Mouse (Mus musculus) midbrain, embryonic 16.5 days (tissue): ENCODE data around the gene Plagl1. TPM values are rescaled to one million over a fixed set of nuclear protein-coding genes. Genes with fewer than 3 reads are reported as not detected.
"Not testable (repeated sequence)": the region's sequence is repeated elsewhere in the genome, so short reads cannot be mapped to it uniquely, and the experiment has no call there.

ENCODE experiments used
- ATAC-seq: fragments of 200-750 bp; cut with Nextera tagmentation; 2 replicates; pipeline ENCODE4 v1.8.0; 2017; ENCODE audit warnings: moderate TSS enrichment
- H3K27ac ChIP-seq: fragments of 300-500 bp; sonication (generic); 2 replicates; pipeline ENCODE4 v1.5.1; 2014; ENCODE audit warnings: mild to moderate bottlenecking, low read length, mixed read lengths
- H3K27me3 ChIP-seq: fragments of 300-500 bp; sonication (generic); 2 replicates; pipeline ENCODE4 v1.6.1; 2014; ENCODE audit warnings: low read depth, low read length, mixed read lengths; ENCODE audit not compliant: control insufficient read depth, insufficient read depth
- H3K36me3 ChIP-seq: fragments of 300-500 bp; sonication (generic); 2 replicates; pipeline ENCODE4 v1.6.1; 2014; ENCODE audit warnings: mild to moderate bottlenecking, low read length, moderate library complexity, mixed read lengths; ENCODE audit not compliant: control insufficient read depth, insufficient read depth
- H3K4me1 ChIP-seq: fragments of 300-500 bp; sonication (generic); 2 replicates; pipeline ENCODE4 v1.6.1; 2014; ENCODE audit warnings: mild to moderate bottlenecking, low read length, mixed read lengths; ENCODE audit not compliant: control insufficient read depth, insufficient read depth
- H3K4me2 ChIP-seq: fragments of 300-500 bp; sonication (generic); 2 replicates; pipeline ENCODE4 v1.6.1; 2014; ENCODE audit warnings: mild to moderate bottlenecking, low read length, mixed read lengths
- H3K4me3 ChIP-seq: fragments of 300-500 bp; sonication (generic); 2 replicates; pipeline ENCODE4 v1.5.1; 2014; ENCODE audit warnings: low read depth, mild to moderate bottlenecking, low read length, moderate library complexity, mixed read lengths
- H3K9ac ChIP-seq: fragments of 300-500 bp; sonication (generic); 2 replicates; pipeline ENCODE4 v1.6.1; 2014; ENCODE audit warnings: low read depth, low read length, mixed read lengths
- H3K9me3 ChIP-seq: fragments of 300-500 bp; sonication (generic); replicated peaks from 2 replicates; pipeline ENCODE4 v1.6.1; 2014; ENCODE audit warnings: mild to moderate bottlenecking, low read length, mixed read lengths; ENCODE audit not compliant: control insufficient read depth, poor library complexity, severe bottlenecking
- WGBS: fragments of 180-500 bp; shearing (Covaris S2); extraction: QIAGEN DNeasy Blood & Tissue Kit; methylation state at CpG from one replicate; pipeline ENCODE4 v1.1.7; 2014; 5-methylcytosine and 5-hydroxymethylcytosine counted together
- polyA plus RNA-seq: library from polyadenylated mRNA; unstranded; fragments of >200 nt; fragmentation: Nextera tagmentation; extraction: Ambion mirVana; gene quantifications from 2 replicates; pipeline ENCODE4 v1.2.1, GENCODE M21; 2015

Gene Plagl1
- polyA plus RNA-seq: 26.3 and 31.0 TPM in 2 replicates

- 0 out of 2 replicates have a peak, but pooled peaks cover 2% of the 10 kb centered on the region for H3K4me1 ChIP-seq
- H3K4me3 ChIP-seq: peak within 1 kb of the TSS; percentile 48
- no peaks in the 10 kb centered on the region for H3K36me3 ChIP-seq
- H3K9ac ChIP-seq: peak within 1 kb of the TSS; percentile 69
- peak within 1 kb of the TSS; percentile 90 for H3K4me2 ChIP-seq
- peak; percentile 22; the same call in 1 of the 2 replicates for ATAC-seq
- 58% methylated on average over 11 of the region's 11 CpGs for WGBS
- no peaks in the 10 kb centered on the region for H3K9me3 ChIP-seq
- no peak within 1 kb of the TSS for H3K27ac ChIP-seq
- H3K27me3 ChIP-seq: peaks cover 13% of the 10 kb centered on the region
Measured at GRCm38 (mm10) chr10:13060021-13060668, at the start of gene Plagl1. Gene Plagl1, plus strand, starts transcription at chr10:13060504.

- 76% methylated on average over 7 of the region's 7 CpGs for WGBS
- Histone ChIP-seq H3K36me3 (no peaks in the 10 kb centered on the region), H3K27ac (no peak overlapping the region), H3K4me2 (no peak overlapping the region), H3K4me3 (no peak overlapping the region), H3K27me3 (no peaks in the 10 kb centered on the region), H3K9me3 (no peaks in the 10 kb centered on the region), H3K4me1 (peaks cover 13% of the 10 kb centered on the region), H3K9ac (no peak overlapping the region)
- ATAC-seq: no peak
Measured at GRCm38 (mm10) chr10:13014026-13014425, 46.3 kb upstream of the Plagl1 start.

- Histone ChIP-seq H3K9me3 (no peaks in the 10 kb centered on the region), H3K27me3 (no peaks in the 10 kb centered on the region), H3K27ac (no peak overlapping the region), H3K9ac (no peak overlapping the region), H3K36me3 (no peaks in the 10 kb centered on the region), H3K4me3 (no peak overlapping the region), H3K4me2 (no peak overlapping the region), H3K4me1 (no peaks in the 10 kb centered on the region)
- peak; percentile 69 for ATAC-seq
- WGBS: 28% methylated on average over 4 of the region's 4 CpGs
Measured at GRCm38 (mm10) chr10:13016573-13016972, 43.7 kb upstream of the Plagl1 start.

- Histone ChIP-seq H3K4me2 (no peak overlapping the region), H3K27me3 (no peaks in the 10 kb centered on the region), H3K4me1 (no peaks in the 10 kb centered on the region), H3K9ac (no peak overlapping the region), H3K9me3 (no peaks in the 10 kb centered on the region), H3K4me3 (no peak overlapping the region), H3K27ac (no peak overlapping the region), H3K36me3 (no peaks in the 10 kb centered on the region)
- no peak for ATAC-seq
- WGBS: 67% methylated on average over 7 of the region's 7 CpGs
Measured at GRCm38 (mm10) chr10:13018510-13018909, 41.8 kb upstream of the Plagl1 start.

GRCm38 (mm10) chr10:13019026-13019425 is 41.3 kb upstream of the Plagl1 start:
- 75% methylated on average over 5 of the region's 5 CpGs for WGBS
- Histone ChIP-seq H3K36me3 (no peaks in the 10 kb centered on the region), H3K9ac (no peak overlapping the region), H3K27ac (no peak overlapping the region), H3K9me3 (no peaks in the 10 kb centered on the region), H3K4me3 (no peak overlapping the region), H3K4me2 (no peak overlapping the region), H3K27me3 (no peaks in the 10 kb centered on the region), H3K4me1 (no peaks in the 10 kb centered on the region)
- ATAC-seq: no peak

- ATAC-seq: no peak
- Histone ChIP-seq H3K4me2 (no peak overlapping the region), H3K4me3 (no peak overlapping the region), H3K27me3 (no peaks in the 10 kb centered on the region), H3K9ac (no peak overlapping the region), H3K4me1 (no peaks in the 10 kb centered on the region), H3K27ac (no peak overlapping the region), H3K36me3 (no peaks in the 10 kb centered on the region), H3K9me3 (no peaks in the 10 kb centered on the region)
- 88% methylated on average over 4 of the region's 4 CpGs for WGBS
Measured at GRCm38 (mm10) chr10:13022103-13022502, 38.2 kb upstream of the Plagl1 start.

- H3K27me3 ChIP-seq, H3K27ac ChIP-seq, H3K9ac ChIP-seq, H3K4me1 ChIP-seq, H3K4me2 ChIP-seq, H3K36me3 ChIP-seq, H3K4me3 ChIP-seq, H3K9me3 ChIP-seq, ATAC-seq: not testable (repeated sequence)
- 69% methylated on average over 3 of the region's 3 CpGs for WGBS
Measured at GRCm38 (mm10) chr10:13023985-13024384, 36.3 kb upstream of the Plagl1 start.

- H3K4me2 ChIP-seq: no peak overlapping the region
- H3K27me3 ChIP-seq: no peaks in the 10 kb centered on the region
- H3K27ac ChIP-seq: no peak overlapping the region
- ATAC-seq: no peak
- WGBS: 94% methylated on average over 5 of the region's 5 CpGs
- H3K36me3 ChIP-seq: no peaks in the 10 kb centered on the region
- H3K4me1 ChIP-seq: no peaks in the 10 kb centered on the region
- H3K4me3 ChIP-seq: no peak overlapping the region
- no peaks in the 10 kb centered on the region for H3K9me3 ChIP-seq
- H3K9ac ChIP-seq: no peak overlapping the region
Measured at GRCm38 (mm10) chr10:13027702-13028101, 32.6 kb upstream of the Plagl1 start.

- Histone ChIP-seq H3K9ac (no peak overlapping the region), H3K9me3 (no peaks in the 10 kb centered on the region), H3K27me3 (no peaks in the 10 kb centered on the region), H3K4me3 (no peak overlapping the region), H3K27ac (no peak overlapping the region), H3K4me2 (no peak overlapping the region), H3K36me3 (no peaks in the 10 kb centered on the region), H3K4me1 (no peaks in the 10 kb centered on the region)
- 97% methylated on average over 1 of the region's 1 CpGs for WGBS
- ATAC-seq: no peak
Measured at GRCm38 (mm10) chr10:13028215-13028614, 32.1 kb upstream of the Plagl1 start.
